Mouse (Mus musculus): ENCODE measurements around the gene Phkg1.

GRCm38 (mm10) chr5:129844848-129845247 is 53.5 kb downstream of the Phkg1 start:
- no peak for TF ChIP-seq CTCF (IDR thresholded peaks at IDR 0.05; ENCODE audit: insufficient read depth, low read length)
- no peak for TF ChIP-seq POLR2A (IDR thresholded peaks at IDR 0.05; ENCODE audit: borderline replicate concordance, extremely low read depth, low read depth, low read length)

All from lung, adult 2 months (tissue).